17 mouse cellular contexts compared by ENCODE assay signal in the genomic region with DNA sequence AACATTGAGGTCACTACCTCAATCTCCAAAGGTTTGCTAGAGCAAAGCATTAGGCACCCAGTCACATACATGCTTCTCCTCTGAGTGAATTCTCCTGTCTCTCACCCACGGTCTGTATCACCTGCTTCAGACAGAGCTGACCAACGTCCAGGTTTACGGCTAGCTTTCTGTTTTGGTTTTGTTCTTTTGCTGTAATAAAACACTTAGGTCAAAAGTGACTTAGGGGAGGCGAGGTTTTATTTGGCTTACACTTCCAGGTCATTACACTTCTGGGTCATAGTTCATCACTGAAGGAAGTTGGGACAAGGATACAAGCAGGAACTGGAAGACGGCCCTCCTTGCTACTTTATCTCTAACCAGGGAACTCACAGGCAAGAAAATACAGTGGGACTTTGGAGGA. TPM values are rescaled to one million over a fixed set of nuclear protein-coding genes. Genes with fewer than 3 reads are reported as not detected.
"Had no signal": no experiment of that assay in that cellular context is flagged by ENCODE, and none has a peak within 500 bp of the region (broad histone marks: within the 10 kb centered on the region; RNA-seq: fewer than 3 reads in every experiment).

No protein-coding gene starts in this region.

- H3K4me2 ChIP-seq: lung, embryonic 14.5 days; midbrain, embryonic 12.5 days; neural tube, embryonic 12.5 days had no signal

- H3K4me3 ChIP-seq: midbrain, embryonic 10.5 days; midbrain, embryonic 12.5 days; myocyte; neural tube, embryonic 12.5 days had no signal

- DNase-seq: liver, postnatal 0 days; lung, embryonic 14.5 days; lung, postnatal 10 days; lung, postnatal 4 days; midbrain, embryonic 14.5 days; right cerebral cortex, postnatal 14 days; spleen, adult 18-20 months; thymus, adult 18-20 months; thymus, postnatal 14 days; thymus, postnatal 36 days had no signal

- H3K9me3 ChIP-seq: midbrain, embryonic 10.5 days; midbrain, embryonic 12.5 days; neural tube, embryonic 12.5 days had no signal

- H3K9ac ChIP-seq: liver, postnatal 0 days; lung, embryonic 14.5 days; midbrain, embryonic 12.5 days; neural tube, embryonic 12.5 days had no signal

- ATAC-seq: liver, postnatal 0 days; midbrain, embryonic 16.5 days had no signal

- H3K27ac ChIP-seq: midbrain, embryonic 10.5 days; midbrain, embryonic 12.5 days; neural tube, embryonic 12.5 days had no signal

- H3K27me3 ChIP-seq: midbrain, embryonic 12.5 days; neural tube, embryonic 12.5 days had no signal

- H3K36me3 ChIP-seq: midbrain, embryonic 10.5 days; midbrain, embryonic 12.5 days; neural tube, embryonic 12.5 days had no signal

RNA-seq across cellular contexts. Expression of a gene that starts 9.0 kb away (rescaled TPM):
- total RNA-seq: megakaryocyte-erythroid progenitor cell, adult 5-6 weeks; neutrophil, adult 5-6 weeks had no signal
- polyA plus RNA-seq: midbrain, embryonic 10.5 days; midbrain, embryonic 12.5 days; midbrain, embryonic 14.5 days; midbrain, embryonic 16.5 days; myocyte had no signal
